Mouse (Mus musculus) hindbrain, embryonic 10.5 days (tissue): Measurements from ENCODE around the gene Krtcap3. TPM values are rescaled to one million over a fixed set of nuclear protein-coding genes. Genes with fewer than 3 reads are reported as not detected.

Source experiments
- DNase-seq: peaks from one replicate; pipeline ENCODE4 v3.0.0-alpha.2; 2017; ENCODE audit warnings: low spot score
- H3K27ac ChIP-seq: fragments of 300-500 bp; sonication (generic); 2 replicates; pipeline ENCODE4 v1.5.1; 2016; ENCODE audit warnings: mild to moderate bottlenecking, moderate library complexity
- H3K27me3 ChIP-seq: fragments of 300-500 bp; sonication (generic); 2 replicates; pipeline ENCODE4 v1.6.1; 2016; ENCODE audit warnings: mild to moderate bottlenecking; ENCODE audit not compliant: poor library complexity, insufficient read depth, severe bottlenecking
- H3K36me3 ChIP-seq: fragments of 300-500 bp; sonication (generic); 2 replicates; pipeline ENCODE4 v1.6.1; 2016; ENCODE audit warnings: mild to moderate bottlenecking, moderate library complexity
- H3K4me1 ChIP-seq: fragments of 300-500 bp; sonication (generic); replicated peaks from 2 replicates; pipeline ENCODE4 v1.6.1; 2016; ENCODE audit warnings: mild to moderate bottlenecking
- H3K4me3 ChIP-seq: fragments of 300-500 bp; sonication (generic); 2 replicates; pipeline ENCODE4 v1.5.1; 2016; ENCODE audit warnings: mild to moderate bottlenecking, moderate library complexity
- H3K9me3 ChIP-seq: fragments of 300-500 bp; sonication (generic); 2 replicates; pipeline ENCODE4 v1.6.1; 2016; ENCODE audit warnings: mild to moderate bottlenecking, moderate library complexity
- WGBS: fragments of 180-500 bp; shearing (Covaris S2); methylation state at CpG from one replicate; pipeline ENCODE4 v1.1.7; 2016; 5-methylcytosine and 5-hydroxymethylcytosine counted together
- polyA plus RNA-seq: library from polyadenylated mRNA; unstranded; fragments of >200 nt; fragmentation: Nextera tagmentation; extraction: Ambion mirVana; gene quantifications from 2 replicates; pipeline ENCODE4 v1.2.1, GENCODE M21; 2016

Gene Krtcap3
- polyA plus RNA-seq, 1 experiment from 2014 or later: 3.9 TPM

- no peaks in the 10 kb centered on the region for H3K9me3 ChIP-seq
- 0 out of 2 replicates have a peak, but pooled peaks cover 6% of the 10 kb centered on the region for H3K36me3 ChIP-seq
- H3K4me3 ChIP-seq: peak overlapping the region; percentile 99
- H3K27ac ChIP-seq: peak overlapping the region; percentile 97
- H3K27me3 ChIP-seq: no peaks in the 10 kb centered on the region
- 15% methylated on average over 11 of the region's 11 CpGs for WGBS
- peaks cover 18% of the 10 kb centered on the region for H3K4me1 ChIP-seq
- peak; percentile 49 for DNase-seq
Measured at GRCm38 (mm10) chr5:31221304-31221945, 30.1 kb upstream of the Krtcap3 start.

- Histone ChIP-seq H3K27me3 (no peaks in the 10 kb centered on the region), H3K4me3 (no peak overlapping the region), H3K4me1 (peaks cover 18% of the 10 kb centered on the region), H3K9me3 (no peaks in the 10 kb centered on the region), H3K36me3 (0 out of 2 replicates have a peak, but pooled peaks cover under 1% of the 10 kb centered on the region), H3K27ac (no peak overlapping the region)
- WGBS: 91% methylated on average over 9 of the region's 9 CpGs
- DNase-seq: no peak
Measured at GRCm38 (mm10) chr5:31222696-31223095, 28.8 kb upstream of the Krtcap3 start.

- Histone ChIP-seq H3K36me3 (no peaks in the 10 kb centered on the region), H3K27me3 (no peaks in the 10 kb centered on the region), H3K4me1 (0 out of 2 replicates have a peak, but pooled peaks cover under 1% of the 10 kb centered on the region), H3K9me3 (no peaks in the 10 kb centered on the region), H3K4me3 (no peak overlapping the region), H3K27ac (no peak overlapping the region)
- WGBS: 80% methylated on average over 1 of the region's 1 CpGs
- no peak for DNase-seq
Measured at GRCm38 (mm10) chr5:31226641-31227040, 24.9 kb upstream of the Krtcap3 start.

- peaks cover 17% of the 10 kb centered on the region for H3K4me1 ChIP-seq
- peak; percentile 96 for DNase-seq
- H3K4me3 ChIP-seq: peak within 1 kb of the TSS; percentile 96
- 1% methylated on average over 103 of the region's 103 CpGs for WGBS
- peak within 1 kb of the TSS; percentile 98 for H3K27ac ChIP-seq
- H3K27me3 ChIP-seq: no peaks in the 10 kb centered on the region
- 0 out of 2 replicates have a peak, but pooled peaks cover 2% of the 10 kb centered on the region for H3K9me3 ChIP-seq
- peaks cover 25% of the 10 kb centered on the region for H3K36me3 ChIP-seq
Measured at GRCm38 (mm10) chr5:31240637-31241521, 10.6 kb upstream of the Krtcap3 start, which contains the start of the genes Nrbp1 and Gm9970. TSS of gene Nrbp1 (plus strand) at chr5:31240864. TSS of gene Gm9970 (minus strand) at chr5:31241232.

GRCm38 (mm10) chr5:31241522-31242034, 9.9 kb upstream of the Krtcap3 start:
- H3K27me3 ChIP-seq: no peaks in the 10 kb centered on the region
- DNase-seq: no peak
- peaks cover 17% of the 10 kb centered on the region for H3K4me1 ChIP-seq
- H3K9me3 ChIP-seq: no peaks in the 10 kb centered on the region
- H3K36me3 ChIP-seq: peaks cover 32% of the 10 kb centered on the region
- peak overlapping the region; percentile 96 for H3K4me3 ChIP-seq
- H3K27ac ChIP-seq: peak overlapping the region; percentile 98
- WGBS: under 1% methylated on average over 13 of the region's 13 CpGs

- no peaks in the 10 kb centered on the region for H3K27me3 ChIP-seq
- peaks cover 17% of the 10 kb centered on the region for H3K4me1 ChIP-seq
- peak overlapping the region; percentile 96 for H3K4me3 ChIP-seq
- no peak overlapping the region for H3K27ac ChIP-seq
- H3K9me3 ChIP-seq: no peaks in the 10 kb centered on the region
- DNase-seq: no peak
- peaks cover 38% of the 10 kb centered on the region for H3K36me3 ChIP-seq
- 28% methylated on average over 10 of the region's 10 CpGs for WGBS
Measured at GRCm38 (mm10) chr5:31242191-31242590, 9.3 kb upstream of the Krtcap3 start.

GRCm38 (mm10) chr5:31250716-31251115, 775 bp upstream of the Krtcap3 start:
- Histone ChIP-seq H3K4me3 (no peak overlapping the region), H3K9me3 (no peaks in the 10 kb centered on the region), H3K4me1 (peaks cover 26% of the 10 kb centered on the region), H3K27me3 (peaks cover 14% of the 10 kb centered on the region), H3K36me3 (peaks cover 100% of the 10 kb centered on the region), H3K27ac (no peak overlapping the region)
- WGBS: 68% methylated on average over 4 of the region's 4 CpGs
- peak; percentile 20 for DNase-seq

GRCm38 (mm10) chr5:31252151-31252550, 660 bp downstream of the Krtcap3 start:
- Histone ChIP-seq H3K27me3 (peaks cover 14% of the 10 kb centered on the region), H3K36me3 (peaks cover 97% of the 10 kb centered on the region), H3K4me1 (peaks cover 26% of the 10 kb centered on the region), H3K27ac (peak overlapping the region; percentile 69; the same call in 1 of the 2 replicates), H3K9me3 (no peaks in the 10 kb centered on the region), H3K4me3 (peak overlapping the region; percentile 40)
- peak; percentile 16 for DNase-seq
- WGBS: 50% methylated on average over 10 of the region's 10 CpGs

GRCm38 (mm10) chr5:31252795-31253545, 1.5 kb downstream of the Krtcap3 start:
- Histone ChIP-seq H3K4me3 (peak overlapping the region; percentile 40; the same call in 1 of the 2 replicates), H3K27ac (no peak overlapping the region), H3K27me3 (peaks cover 14% of the 10 kb centered on the region), H3K4me1 (peaks cover 26% of the 10 kb centered on the region), H3K36me3 (peaks cover 96% of the 10 kb centered on the region), H3K9me3 (no peaks in the 10 kb centered on the region)
- no peak for DNase-seq
- 77% methylated on average over 16 of the region's 16 CpGs for whole genome bisulfite sequencing

- H3K4me1 ChIP-seq: peaks cover 26% of the 10 kb centered on the region
- H3K9me3 ChIP-seq: no peaks in the 10 kb centered on the region
- 94% methylated on average over 8 of the region's 8 CpGs for WGBS
- no peak for DNase-seq
- H3K27me3 ChIP-seq: peaks cover 14% of the 10 kb centered on the region
- H3K36me3 ChIP-seq: peaks cover 94% of the 10 kb centered on the region
- no peak overlapping the region for H3K4me3 ChIP-seq
- H3K27ac ChIP-seq: no peak overlapping the region
Measured at GRCm38 (mm10) chr5:31253806-31254205, 2.3 kb downstream of the Krtcap3 start.

- Histone ChIP-seq H3K27me3 (peaks cover 14% of the 10 kb centered on the region), H3K36me3 (peaks cover 94% of the 10 kb centered on the region), H3K9me3 (no peaks in the 10 kb centered on the region), H3K4me3 (no peak overlapping the region), H3K27ac (no peak overlapping the region), H3K4me1 (peaks cover 26% of the 10 kb centered on the region)
- 88% methylated on average over 7 of the region's 7 CpGs for WGBS
- no peak for DNase-seq
Measured at GRCm38 (mm10) chr5:31254452-31254851, 3.0 kb downstream of the Krtcap3 start.

GRCm38 (mm10) chr5:31254901-31255300, 3.4 kb downstream of the Krtcap3 start:
- Histone ChIP-seq H3K4me3 (no peak overlapping the region), H3K27me3 (peaks cover 14% of the 10 kb centered on the region), H3K4me1 (peaks cover 26% of the 10 kb centered on the region), H3K36me3 (peaks cover 94% of the 10 kb centered on the region), H3K9me3 (no peaks in the 10 kb centered on the region), H3K27ac (no peak overlapping the region)
- WGBS: 91% methylated on average over 8 of the region's 8 CpGs
- no peak for DNase-seq
